Mouse (Mus musculus) left cerebral cortex, postnatal 14 days (tissue): ENCODE results near the gene Tmem238. TPM values are rescaled to one million over a fixed set of nuclear protein-coding genes. Genes with fewer than 3 reads are reported as not detected.
"Not testable (repeated sequence)": the region's sequence is repeated elsewhere in the genome, so short reads cannot be mapped to it uniquely, and the experiment has no call there.

Experiments
- DNase-seq, 2 experiments: peaks; one replicate each; pipeline ENCODE4 v3.0.0; 2021 to 2022; ENCODE audit warnings: low spot score in 2 of 2, mixed read lengths in 1 of 2
- intact Hi-C: fragments of 180-260 bp; cut with DNase I; formaldehyde crosslinking; loops from one replicate; pipeline ENCODE4 v1.15.1; 2025
- long read RNA-seq, 2 experiments: library from polyadenylated mRNA; stranded (forward); transcript quantifications; one replicate each; pipeline ENCODE4 v2.0.0; 2021
- total RNA-seq, 2 experiments: library from RNA; stranded (reverse); gene quantifications; 2 replicates each; pipeline ENCODE4 v1.2.3; 2021

Gene Tmem238
- 1 to 10 TPM; 2.7 to 4.4 TPM for total RNA-seq
- long read RNA-seq, experiment 1, transcript Tmem238-201 (2 exons, 1,375 nt) = major isoform, 9 of 12 reads
- long read RNA-seq, experiment 1, partial matches to known transcripts = 0 of 12 reads
- long read RNA-seq, experiment 1, other reads (novel, unspliced or antisense) = 2 of 12 reads
- long read RNA-seq, experiment 2, partial matches to known transcripts = 0 of 4 reads
- long read RNA-seq, experiment 2, other reads (novel, unspliced or antisense) = 1 of 4 reads

GRCm38 (mm10) chr7:4789436-4789935 is at the start of gene Tmem238:
Gene Tmem238, minus strand, starts transcription at chr7:4789656.
- intact Hi-C loops = no loop called here
- DNase-seq = no peak

GRCm38 (mm10) chr7:4837639-4838038 is 48.2 kb upstream of the Tmem238 start:
- intact Hi-C loops = no loop called here
- DNase-seq = no peak

- peak; percentile 56 to 59 for DNase-seq
- intact Hi-C loops = no loop called here
Observed at GRCm38 (mm10) chr7:4836351-4836792, 46.9 kb upstream of the Tmem238 start.

GRCm38 (mm10) chr7:4835631-4836327 is 46.3 kb upstream of the Tmem238 start:
- no peak for DNase-seq
- intact Hi-C loops = no loop called here

- no peak for DNase-seq
- intact Hi-C loops = no loop called here
Observed at GRCm38 (mm10) chr7:4830476-4830875, 41.0 kb upstream of the Tmem238 start.

GRCm38 (mm10) chr7:4825365-4825764 is 35.9 kb upstream of the Tmem238 start:
- intact Hi-C loops = no loop called here
- no peak for DNase-seq

- intact Hi-C loops = no loop called here
- no peak for DNase-seq
Observed at GRCm38 (mm10) chr7:4822162-4822907, 32.9 kb upstream of the Tmem238 start.

- peak in 1 of 2 experiments; percentile 63 for DNase-seq
- intact Hi-C loops = no loop called here
Observed at GRCm38 (mm10) chr7:4821690-4822089, 32.2 kb upstream of the Tmem238 start.

GRCm38 (mm10) chr7:4820925-4821324 is 31.5 kb upstream of the Tmem238 start:
- DNase-seq, intact Hi-C loops: not testable (repeated sequence)

- intact Hi-C loops = no loop called here
- no peak for DNase-seq
Observed at GRCm38 (mm10) chr7:4816559-4816958, 27.1 kb upstream of the Tmem238 start.

GRCm38 (mm10) chr7:4813105-4813791 is 23.8 kb upstream of the Tmem238 start:
- intact Hi-C loops = no loop called here
- DNase-seq = no peak

- DNase-seq = peak; percentile 98 to 99
- intact Hi-C loops = no loop called here
Observed at GRCm38 (mm10) chr7:4812303-4813104, 23.0 kb upstream of the Tmem238 start, which contains the start of gene Ube2s. Gene Ube2s, minus strand, starts transcription at chr7:4812590.

- intact Hi-C loops = no loop called here
Observed at GRCm38 (mm10) chr7:4811842-4812302, 22.4 kb upstream of the Tmem238 start.

GRCm38 (mm10) chr7:4811131-4811530 is 21.7 kb upstream of the Tmem238 start:
- DNase-seq, intact Hi-C loops: not testable (repeated sequence)

More at GRCm38 (mm10) chr7:4811842-4812302, 22.4 kb upstream of the Tmem238 start:
- DNase-seq = peak in 1 of 2 experiments; percentile 40

- DNase-seq = peak in 1 of 2 experiments; percentile 58
- intact Hi-C loops = loop anchor here (5.0 kb wide), 2 partner anchors 114 to 249 kb away; partner anchors contain the start of gene Brsk1
Observed at GRCm38 (mm10) chr7:4806716-4807115, 17.3 kb upstream of the Tmem238 start.

GRCm38 (mm10) chr7:4802247-4802646 is 12.8 kb upstream of the Tmem238 start:
- intact Hi-C loops = no loop called here
- DNase-seq = no peak

- intact Hi-C loops = loop anchor here (10.0 kb wide), 1 partner anchor 81 kb away; no protein-coding TSS in a partner anchor
- DNase-seq = peak; percentile 29 to 62
Observed at GRCm38 (mm10) chr7:4795767-4796433, 6.4 kb upstream of the Tmem238 start.
